Mouse (Mus musculus): ENCODE results near the gene Gstp3. TPM values are rescaled to one million over a fixed set of nuclear protein-coding genes. Genes with fewer than 3 reads are reported as not detected.

Gstp3 gene
- polyA plus RNA-seq, 1 experiment from 2014 or later, result 0.49 TPM

DNA sequence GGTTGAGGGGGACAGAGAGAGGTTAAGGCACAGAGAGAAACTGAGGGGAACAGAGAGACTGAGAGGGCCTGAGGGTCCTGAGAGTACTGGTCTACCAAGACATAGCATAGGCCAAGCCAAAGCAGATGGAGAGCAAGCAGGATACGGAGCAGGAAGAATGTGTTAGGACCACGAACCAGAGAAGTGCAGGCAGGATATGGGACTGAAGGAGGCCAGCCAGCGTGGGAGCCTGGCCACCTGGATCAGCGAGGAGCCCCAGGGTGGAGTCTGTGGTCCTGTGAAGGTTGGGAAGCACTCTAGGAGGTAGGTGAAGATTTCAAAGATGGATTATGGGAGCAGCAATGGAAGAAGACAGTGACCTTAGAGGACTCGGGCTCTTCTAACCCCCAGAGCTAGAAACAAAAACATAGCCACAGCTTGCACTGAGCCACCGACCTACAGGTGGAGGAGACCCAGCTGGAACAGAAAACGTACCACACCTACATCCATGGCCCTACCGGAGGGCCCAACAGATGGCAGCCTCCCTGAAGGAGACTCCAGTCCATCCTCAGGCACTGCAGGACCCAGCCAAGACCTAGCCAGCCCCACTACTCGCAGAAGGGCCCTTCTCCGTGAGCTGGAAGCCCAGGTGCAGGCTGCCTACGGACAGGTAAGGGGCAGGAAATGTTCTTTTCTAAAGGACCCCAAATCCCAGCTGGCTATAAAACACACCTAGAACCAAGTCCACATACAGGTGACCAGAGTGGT is 23.0 kb upstream of the Gstp3 start:
- H3K27ac ChIP-seq (ENCODE audit: low read length), result no peak overlapping the region
- no peak overlapping the region for H3K9ac ChIP-seq (replicated peaks; ENCODE audit: low read length)
- no peaks in the 10 kb centered on the region for H3K9me3 ChIP-seq (ENCODE audit: low read length)
- H3K4me2 ChIP-seq (replicated peaks; ENCODE audit: low read depth, low read length), result no peak overlapping the region
- ATAC-seq (ENCODE audit: low FRiP score, low TSS enrichment), result no peak
- no peaks in the 10 kb centered on the region for H3K4me1 ChIP-seq (ENCODE audit: insufficient read depth, low read length)
- H3K27me3 ChIP-seq (ENCODE audit: insufficient read depth, low read length), result no peaks in the 10 kb centered on the region
- H3K36me3 ChIP-seq (ENCODE audit: insufficient read depth, low read length), result no peaks in the 10 kb centered on the region
- no peak overlapping the region for H3K4me3 ChIP-seq (ENCODE audit: low read length)
- WGBS, result 83% methylated on average over 11 of the region's 11 CpGs

DNA sequence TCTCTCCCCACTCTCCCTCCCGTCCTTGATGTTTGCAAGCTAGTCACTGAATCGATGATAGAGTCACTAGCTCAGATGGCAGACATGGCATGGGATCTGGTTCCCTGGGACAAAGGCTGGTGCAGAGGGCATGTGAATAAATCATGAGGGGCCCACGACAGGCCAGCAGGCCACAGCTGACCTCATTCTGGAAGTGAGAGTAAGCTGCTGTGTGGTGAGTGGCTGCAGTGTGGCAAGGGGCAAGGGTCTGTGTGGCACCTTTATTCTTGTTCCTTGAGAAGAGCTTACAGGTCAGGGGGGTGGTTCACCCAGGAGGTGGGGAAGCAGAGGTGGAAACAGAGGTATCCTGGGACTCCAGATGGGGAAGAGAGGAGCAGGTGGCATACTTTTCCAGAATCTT is 22.0 kb upstream of the Gstp3 start, which contains the start of gene Cabp2:
Gene Cabp2 (plus strand): TSS at position 185 of the 400 bp plus-strand sequence.
- no peaks in the 10 kb centered on the region for H3K36me3 ChIP-seq (ENCODE audit: insufficient read depth, low read length)
- H3K27me3 ChIP-seq (ENCODE audit: insufficient read depth, low read length), result no peaks in the 10 kb centered on the region
- no peak within 1 kb of the TSS for H3K4me2 ChIP-seq (replicated peaks; ENCODE audit: low read depth, low read length)
- 32% methylated on average over 3 of the region's 3 CpGs for WGBS
- no peak within 1 kb of the TSS for H3K27ac ChIP-seq (ENCODE audit: low read length)
- H3K4me3 ChIP-seq (ENCODE audit: low read length), result no peak within 1 kb of the TSS
- 0 out of 2 replicates have a peak, but pooled peaks have one; percentile 59 for ATAC-seq (ENCODE audit: low FRiP score, low TSS enrichment)
- no peak within 1 kb of the TSS for H3K9ac ChIP-seq (replicated peaks; ENCODE audit: low read length)
- no peaks in the 10 kb centered on the region for H3K9me3 ChIP-seq (ENCODE audit: low read length)
- no peaks in the 10 kb centered on the region for H3K4me1 ChIP-seq (ENCODE audit: insufficient read depth, low read length)

DNA sequence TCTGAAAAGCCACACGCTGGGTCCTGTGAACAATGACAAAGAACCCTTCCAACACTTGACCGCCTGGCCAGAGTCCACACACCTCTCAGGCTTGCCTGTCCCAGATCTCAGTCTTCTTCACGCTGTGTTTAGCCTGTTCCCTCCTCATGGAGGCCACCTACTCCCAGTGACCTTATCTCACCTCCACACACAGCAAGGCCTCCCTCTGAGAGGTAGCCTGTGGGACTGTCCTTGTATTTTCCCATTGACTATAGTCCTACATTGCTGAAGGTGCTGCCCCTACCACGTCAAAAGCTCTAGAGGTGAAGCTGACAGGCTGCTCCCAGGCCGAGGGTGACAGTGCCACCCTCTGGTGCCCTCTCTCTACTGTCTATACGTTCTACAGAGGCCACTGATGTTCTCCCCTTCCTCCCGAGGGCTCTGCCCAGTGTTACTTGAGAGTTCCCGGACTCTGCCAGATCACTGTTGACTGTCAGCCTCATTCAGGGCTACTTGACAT is 21.2 kb upstream of the Gstp3 start:
- no peaks in the 10 kb centered on the region for H3K4me1 ChIP-seq (ENCODE audit: insufficient read depth, low read length)
- ATAC-seq (ENCODE audit: low FRiP score, low TSS enrichment), result no peak
- whole genome bisulfite sequencing, result 65% methylated on average over 8 of the region's 8 CpGs
- H3K27ac ChIP-seq (ENCODE audit: low read length), result no peak overlapping the region
- no peaks in the 10 kb centered on the region for H3K9me3 ChIP-seq (ENCODE audit: low read length)
- no peak overlapping the region for H3K9ac ChIP-seq (replicated peaks; ENCODE audit: low read length)
- H3K27me3 ChIP-seq (ENCODE audit: insufficient read depth, low read length), result no peaks in the 10 kb centered on the region
- no peak overlapping the region for H3K4me3 ChIP-seq (ENCODE audit: low read length)
- no peaks in the 10 kb centered on the region for H3K36me3 ChIP-seq (ENCODE audit: insufficient read depth, low read length)
- H3K4me2 ChIP-seq (replicated peaks; ENCODE audit: low read depth, low read length), result no peak overlapping the region

DNA sequence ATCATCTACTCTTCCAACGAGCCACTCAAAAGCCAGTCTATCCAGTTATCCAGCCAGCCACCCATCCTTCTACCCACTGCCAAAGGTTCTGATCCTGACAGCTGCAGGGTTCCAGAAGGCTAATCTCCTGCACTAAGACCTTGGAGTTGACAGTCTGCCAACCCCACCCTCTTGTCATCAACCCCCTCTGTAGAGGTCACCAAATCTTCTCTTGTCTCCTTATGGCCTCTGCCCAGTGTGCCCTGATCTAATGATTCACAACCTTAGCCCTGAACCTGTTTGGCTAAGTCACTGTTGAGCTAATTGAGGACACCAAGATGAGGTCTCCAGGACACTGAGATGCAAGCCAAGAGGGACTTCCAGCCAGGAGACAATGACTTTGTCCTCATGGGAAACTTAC is 20.2 kb upstream of the Gstp3 start:
- Histone ChIP-seq H3K4me3 (ENCODE audit: low read length) (no peak overlapping the region), H3K36me3 (ENCODE audit: insufficient read depth, low read length) (no peaks in the 10 kb centered on the region), H3K27ac (ENCODE audit: low read length) (no peak overlapping the region), H3K9me3 (ENCODE audit: low read length) (no peaks in the 10 kb centered on the region), H3K27me3 (ENCODE audit: insufficient read depth, low read length) (no peaks in the 10 kb centered on the region), H3K9ac (replicated peaks; ENCODE audit: low read length) (no peak overlapping the region), H3K4me1 (ENCODE audit: insufficient read depth, low read length) (no peaks in the 10 kb centered on the region), H3K4me2 (replicated peaks; ENCODE audit: low read depth, low read length) (no peak overlapping the region)
- 85% methylated on average over 1 of the region's 1 CpGs for WGBS
- no peak for ATAC-seq (ENCODE audit: low FRiP score, low TSS enrichment)

DNA sequence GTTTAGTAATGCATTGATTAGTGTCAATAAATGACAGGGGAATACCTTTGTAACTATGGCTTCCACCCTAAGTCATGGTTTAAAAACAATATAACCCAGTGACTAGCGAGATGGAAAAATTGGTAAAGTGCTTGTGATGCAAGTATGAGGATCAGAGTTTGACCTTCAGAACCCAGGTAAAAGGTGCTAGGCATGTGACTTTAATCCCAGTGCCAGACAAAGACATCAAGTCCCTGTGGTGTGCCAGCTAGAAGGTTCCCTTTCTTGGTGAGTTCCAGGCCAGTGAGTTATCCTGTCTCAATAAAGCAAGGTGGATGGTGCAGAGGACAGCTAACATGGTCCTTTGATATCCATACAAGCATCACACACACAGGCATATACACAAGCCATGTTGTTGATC is 16.2 kb upstream of the Gstp3 start:
- Histone ChIP-seq H3K9me3 (ENCODE audit: low read length) (no peaks in the 10 kb centered on the region), H3K27me3 (ENCODE audit: insufficient read depth, low read length) (no peaks in the 10 kb centered on the region), H3K36me3 (ENCODE audit: insufficient read depth, low read length) (no peaks in the 10 kb centered on the region), H3K4me1 (ENCODE audit: insufficient read depth, low read length) (no peaks in the 10 kb centered on the region; the same call in 1 of the 2 replicates), H3K27ac (ENCODE audit: low read length) (no peak overlapping the region), H3K4me3 (ENCODE audit: low read length) (no peak overlapping the region), H3K4me2 (replicated peaks; ENCODE audit: low read depth, low read length) (no peak overlapping the region), H3K9ac (replicated peaks; ENCODE audit: low read length) (no peak overlapping the region)
- WGBS, result 89% methylated on average over 1 of the region's 1 CpGs
- no peak for ATAC-seq (ENCODE audit: low FRiP score, low TSS enrichment)

DNA sequence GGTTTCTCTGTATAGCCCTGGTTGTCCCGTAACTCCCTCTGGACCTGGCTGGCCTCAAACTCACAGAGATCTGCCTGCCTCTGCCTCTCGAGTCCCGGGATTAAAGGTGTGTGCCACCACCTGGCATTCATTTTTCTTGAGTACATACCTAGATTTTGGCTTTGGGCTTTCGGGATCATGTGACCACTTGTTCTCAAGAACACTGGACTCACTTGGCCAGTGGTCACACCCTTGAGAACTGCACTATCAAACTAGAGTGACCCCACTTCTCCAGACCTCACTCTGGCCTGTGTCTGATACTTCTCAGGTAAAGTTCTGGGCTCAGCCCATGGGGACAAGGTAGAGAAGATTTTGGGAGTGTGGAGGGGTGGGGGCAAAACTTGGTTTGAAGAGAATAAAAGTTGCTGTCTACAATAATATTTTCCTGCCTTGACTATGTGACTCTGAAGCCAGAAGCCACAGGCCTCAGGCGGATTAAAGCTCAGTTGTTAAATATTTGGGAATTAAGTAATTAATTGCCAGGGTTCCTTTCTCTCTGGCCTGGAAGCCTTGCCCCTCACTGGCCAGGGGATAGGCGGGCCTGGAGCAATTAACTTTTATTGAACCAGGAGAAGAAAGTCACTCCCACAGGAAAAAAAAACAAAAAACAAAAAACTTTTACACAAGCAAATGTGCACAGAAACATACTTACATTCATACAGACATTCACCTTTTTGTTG is 13.5 kb upstream of the Gstp3 start:
- 0 out of 2 replicates have a peak overlapping the region, but pooled peaks have one; percentile 21 for H3K27ac ChIP-seq (ENCODE audit: low read length)
- no peaks in the 10 kb centered on the region for H3K36me3 ChIP-seq (ENCODE audit: insufficient read depth, low read length)
- H3K9ac ChIP-seq (replicated peaks; ENCODE audit: low read length), result no peak overlapping the region
- H3K4me1 ChIP-seq (ENCODE audit: insufficient read depth, low read length), result peaks cover 4% of the 10 kb centered on the region; the same call in 1 of the 2 replicates
- H3K27me3 ChIP-seq (ENCODE audit: insufficient read depth, low read length), result no peaks in the 10 kb centered on the region
- 0 out of 2 replicates have a peak, but pooled peaks have one; percentile 23 for ATAC-seq (ENCODE audit: low FRiP score, low TSS enrichment)
- no peak overlapping the region for H3K4me3 ChIP-seq (ENCODE audit: low read length)
- H3K9me3 ChIP-seq (ENCODE audit: low read length), result no peaks in the 10 kb centered on the region
- H3K4me2 ChIP-seq (replicated peaks; ENCODE audit: low read depth, low read length), result no peak overlapping the region
- 73% methylated on average over 6 of the region's 6 CpGs for WGBS

DNA sequence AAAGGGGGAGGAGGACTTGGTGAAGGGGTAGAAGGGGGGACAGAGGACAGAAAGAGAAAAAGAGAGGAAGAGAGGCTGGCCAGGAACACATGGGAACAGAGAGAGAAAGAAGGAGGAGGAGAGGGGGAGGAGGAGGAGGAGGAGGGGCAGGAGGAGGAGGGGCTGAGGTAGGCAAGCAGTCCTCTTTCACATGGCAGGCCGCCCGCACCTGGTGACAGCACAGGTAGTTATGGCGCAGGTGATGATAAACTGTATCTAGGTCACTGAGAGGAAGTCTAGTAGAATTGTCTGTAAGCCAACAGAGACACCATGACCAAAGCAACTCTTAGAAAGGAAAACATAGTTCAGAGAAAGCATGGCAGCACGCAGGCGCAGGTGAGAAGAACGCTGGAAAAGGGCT is 12.0 kb upstream of the Gstp3 start:
- Histone ChIP-seq H3K4me2 (replicated peaks; ENCODE audit: low read depth, low read length) (no peak overlapping the region), H3K9ac (replicated peaks; ENCODE audit: low read length) (no peak overlapping the region), H3K36me3 (ENCODE audit: insufficient read depth, low read length) (no peaks in the 10 kb centered on the region), H3K27me3 (ENCODE audit: insufficient read depth, low read length) (no peaks in the 10 kb centered on the region), H3K27ac (ENCODE audit: low read length) (no peak overlapping the region), H3K4me1 (ENCODE audit: insufficient read depth, low read length) (peaks cover 4% of the 10 kb centered on the region; the same call in 1 of the 2 replicates), H3K4me3 (ENCODE audit: low read length) (no peak overlapping the region), H3K9me3 (ENCODE audit: low read length) (no peaks in the 10 kb centered on the region)
- WGBS, result 95% methylated on average over 6 of the region's 6 CpGs
- ATAC-seq (ENCODE audit: low FRiP score, low TSS enrichment), result no peak

DNA sequence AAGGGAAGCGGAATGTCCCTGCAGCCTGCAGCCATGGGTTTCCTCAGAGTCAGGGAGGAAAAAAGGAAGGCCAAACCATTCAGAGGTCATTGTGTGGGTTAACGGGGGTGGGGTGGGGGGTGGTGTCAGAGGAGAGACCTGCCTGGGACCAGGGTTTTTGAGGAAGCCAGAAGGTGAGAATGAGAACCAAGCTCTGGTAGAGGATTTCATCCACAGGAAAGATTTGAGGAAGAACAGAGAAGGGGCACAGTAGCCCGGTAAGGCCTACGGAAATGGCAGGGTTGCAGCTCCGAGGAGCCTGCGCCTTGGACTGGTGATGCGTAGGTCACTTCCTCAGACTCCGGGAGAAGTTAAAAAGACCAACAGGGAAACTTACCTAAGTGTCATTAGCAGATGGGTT is 11.4 kb upstream of the Gstp3 start:
- 87% methylated on average over 8 of the region's 8 CpGs for WGBS

DNA sequence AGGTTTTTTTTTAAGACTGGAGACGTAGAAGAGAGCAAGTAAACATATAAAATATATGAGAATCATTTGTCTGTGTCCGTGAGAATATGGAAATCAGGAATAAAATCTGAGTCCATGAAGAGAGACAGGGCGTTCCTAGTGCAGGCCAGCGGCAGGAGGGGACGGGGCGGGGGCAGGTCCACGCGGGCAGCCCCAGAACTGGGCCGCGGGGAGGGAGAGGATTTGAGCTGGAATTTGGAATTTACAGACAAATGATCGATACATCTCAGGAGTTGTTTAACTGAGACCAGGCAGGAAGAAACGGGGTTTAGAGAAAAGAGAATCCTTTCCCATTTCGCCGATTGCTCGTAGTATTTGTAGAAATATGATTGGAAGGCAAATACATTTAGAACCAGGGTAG is 10.9 kb upstream of the Gstp3 start:
- Histone ChIP-seq H3K27ac (ENCODE audit: low read length) (no peak overlapping the region), H3K27me3 (ENCODE audit: insufficient read depth, low read length) (no peaks in the 10 kb centered on the region), H3K4me1 (ENCODE audit: insufficient read depth, low read length) (peaks cover 4% of the 10 kb centered on the region; the same call in 1 of the 2 replicates), H3K4me3 (ENCODE audit: low read length) (no peak overlapping the region), H3K9ac (replicated peaks; ENCODE audit: low read length) (no peak overlapping the region), H3K4me2 (replicated peaks; ENCODE audit: low read depth, low read length) (no peak overlapping the region), H3K9me3 (ENCODE audit: low read length) (no peaks in the 10 kb centered on the region), H3K36me3 (ENCODE audit: insufficient read depth, low read length) (no peaks in the 10 kb centered on the region)
- 79% methylated on average over 15 of the region's 15 CpGs for WGBS
- ATAC-seq (ENCODE audit: low FRiP score, low TSS enrichment), result no peak

More for the DNA sequence above, 11.4 kb upstream of the Gstp3 start:
- H3K27ac ChIP-seq (ENCODE audit: low read length), result no peak overlapping the region
- no peaks in the 10 kb centered on the region for H3K36me3 ChIP-seq (ENCODE audit: insufficient read depth, low read length)
- H3K4me2 ChIP-seq (replicated peaks; ENCODE audit: low read depth, low read length), result no peak overlapping the region
- peaks cover 4% of the 10 kb centered on the region; the same call in 1 of the 2 replicates for H3K4me1 ChIP-seq (ENCODE audit: insufficient read depth, low read length)
- no peak for ATAC-seq (ENCODE audit: low FRiP score, low TSS enrichment)
- no peak overlapping the region for H3K9ac ChIP-seq (replicated peaks; ENCODE audit: low read length)
- no peak overlapping the region for H3K4me3 ChIP-seq (ENCODE audit: low read length)
- H3K9me3 ChIP-seq (ENCODE audit: low read length), result no peaks in the 10 kb centered on the region
- no peaks in the 10 kb centered on the region for H3K27me3 ChIP-seq (ENCODE audit: insufficient read depth, low read length)

All from kidney, embryonic 16.5 days (tissue).